Mouse (Mus musculus) right cerebral cortex, postnatal 25 days (tissue): ENCODE measurements around the gene Col15a1.

Experiments used
- DNase-seq: peaks from one replicate; pipeline ENCODE4 v3.0.0; 2022

Gene Col15a1

DNA sequence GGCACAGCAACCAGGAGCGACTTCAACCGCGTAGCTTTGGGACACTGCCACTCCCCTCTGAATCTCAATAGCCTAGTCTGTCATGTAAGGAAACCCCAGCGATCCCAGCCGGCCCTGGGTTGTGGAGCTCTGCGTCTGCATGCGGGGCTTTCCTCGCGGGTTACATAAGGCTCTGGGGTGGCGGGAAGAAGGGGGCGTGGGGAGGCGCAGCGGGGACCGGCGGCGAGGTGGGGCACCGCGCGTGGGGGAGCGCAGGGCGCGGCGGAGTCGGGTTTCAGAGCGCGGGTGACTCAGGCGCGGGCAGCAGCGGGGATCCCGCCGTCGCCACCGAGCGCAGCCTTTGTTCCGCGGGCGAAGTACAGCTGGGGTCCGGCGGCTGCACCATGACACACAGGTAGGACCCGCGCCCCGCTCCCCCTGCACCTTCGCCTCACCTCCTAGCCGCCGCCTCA is at the start of gene Col15a1:
Col15a1 (plus strand) TSS at position 193 of the 452 bp plus-strand sequence.
- DNase-seq = no peak

DNA sequence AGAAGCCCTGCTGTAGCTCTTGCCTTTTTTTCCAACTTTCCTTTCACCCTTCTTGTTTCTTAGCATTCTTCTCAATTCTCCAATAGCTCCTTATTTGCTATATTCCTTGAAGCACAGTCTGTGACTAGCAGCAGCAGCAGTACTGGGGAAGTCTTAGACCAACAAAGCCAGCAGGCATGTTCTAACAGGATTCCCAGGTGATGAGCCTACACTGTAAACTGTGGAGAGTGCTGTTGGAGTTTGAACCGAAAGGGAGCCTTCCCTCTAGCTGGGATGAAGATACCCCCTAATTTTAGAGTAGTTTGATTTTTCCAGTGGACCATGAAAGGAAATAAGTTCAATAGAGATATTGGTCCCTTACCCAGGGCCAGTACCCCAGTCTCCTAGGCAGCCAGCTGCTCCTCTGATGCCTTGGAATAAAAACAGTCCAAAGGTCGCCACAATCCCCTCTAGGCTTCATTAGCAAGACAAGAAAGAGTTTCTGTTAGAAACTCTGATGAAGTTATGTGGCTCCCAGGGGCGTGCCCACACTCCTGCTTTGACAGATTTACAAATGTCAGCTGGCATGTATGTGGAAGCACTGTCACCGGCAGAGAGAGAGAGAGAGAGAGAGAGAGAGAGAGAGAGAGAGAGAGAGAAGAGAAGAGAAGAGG is 46.7 kb upstream of the Col15a1 start:
- no peak for DNase-seq

- DNase-seq = no peak
Measured at GRCm38 (mm10) chr4:47161756-47162587, 46.0 kb upstream of the Col15a1 start.

GRCm38 (mm10) chr4:47172314-47172713 is 35.6 kb upstream of the Col15a1 start:
- DNase-seq = no peak

DNA sequence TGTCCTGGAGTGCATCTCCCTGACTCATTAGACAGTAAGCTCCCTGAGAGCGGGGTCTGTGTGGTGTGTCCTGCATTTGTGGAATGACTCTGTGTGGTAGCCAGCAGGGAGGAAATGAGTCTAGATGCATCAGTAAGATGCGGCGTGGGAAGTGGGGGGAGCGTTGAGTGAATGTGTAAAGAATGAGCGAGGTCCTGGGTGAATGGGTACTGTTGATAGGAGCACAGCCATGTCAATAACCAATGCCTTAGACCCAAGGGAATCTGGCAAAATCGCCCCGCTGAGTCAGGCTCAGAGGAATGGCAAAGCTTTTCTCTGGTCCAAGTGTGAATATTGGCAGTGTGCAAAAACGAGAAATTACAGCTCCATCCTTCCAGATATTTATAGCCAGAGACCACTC is 30.9 kb upstream of the Col15a1 start:
- no peak for DNase-seq

DNA sequence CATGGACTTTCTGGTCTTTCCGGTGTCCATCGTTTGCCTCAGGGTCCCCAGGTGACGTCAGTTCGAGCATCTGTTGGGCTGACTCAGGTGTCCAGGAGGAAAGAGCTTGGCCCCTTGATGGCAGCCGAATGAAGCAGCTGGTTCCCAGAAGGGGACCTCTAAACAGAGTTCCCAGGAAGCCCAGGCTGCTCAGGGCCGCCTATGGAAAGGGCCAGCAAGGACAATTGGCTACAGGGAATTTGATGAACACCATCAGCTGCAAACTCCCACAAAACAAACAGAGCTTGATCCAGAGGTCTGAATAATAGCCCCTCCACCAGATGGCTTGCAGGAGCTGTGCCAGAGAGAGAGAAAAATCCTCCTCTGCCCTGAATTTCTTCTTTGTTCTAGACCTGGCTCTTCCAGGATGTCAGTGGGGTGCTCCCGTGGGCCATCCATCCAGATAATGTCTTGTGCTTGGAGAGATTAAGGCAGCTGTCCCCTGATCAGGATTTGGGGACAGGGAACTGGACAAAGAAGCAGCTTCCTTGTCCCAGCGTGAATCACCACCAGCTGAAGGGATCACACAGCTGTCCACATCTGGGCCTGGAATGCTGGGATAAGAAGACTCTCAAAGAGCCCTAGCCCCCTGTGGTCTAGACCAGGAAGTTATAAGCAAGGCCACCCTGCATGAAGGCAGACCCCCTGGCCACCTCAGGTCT is 29.6 kb upstream of the Col15a1 start:
- no peak for DNase-seq

DNA sequence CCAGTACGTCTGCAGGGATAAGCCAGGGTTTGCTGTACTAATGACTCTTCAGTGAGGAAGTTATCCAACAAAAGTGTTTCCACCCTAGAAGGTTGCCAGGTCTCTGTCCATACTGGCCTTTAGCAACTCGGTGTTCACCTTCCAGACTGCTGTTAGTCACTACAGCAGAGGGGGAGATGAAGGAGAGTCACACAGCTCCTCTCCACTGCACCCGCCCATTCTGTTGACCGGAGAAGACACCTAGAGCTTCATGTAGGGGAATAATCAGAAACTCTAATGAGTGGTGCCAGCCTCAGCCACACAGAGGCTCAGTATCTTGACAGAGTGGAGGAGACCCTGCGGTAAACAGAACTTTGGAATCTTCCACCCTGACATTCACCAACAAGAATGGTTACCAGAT is 28.4 kb upstream of the Col15a1 start:
- DNase-seq = no peak

- no peak for DNase-seq
Measured at GRCm38 (mm10) chr4:47184058-47184661, 23.8 kb upstream of the Col15a1 start.

GRCm38 (mm10) chr4:47186514-47186913 is 21.4 kb upstream of the Col15a1 start:
- DNase-seq = no peak

- no peak for DNase-seq
Measured at GRCm38 (mm10) chr4:47196173-47196572, 11.8 kb upstream of the Col15a1 start.

GRCm38 (mm10) chr4:47203643-47204042 is 4.3 kb upstream of the Col15a1 start:
- no peak for DNase-seq

DNA sequence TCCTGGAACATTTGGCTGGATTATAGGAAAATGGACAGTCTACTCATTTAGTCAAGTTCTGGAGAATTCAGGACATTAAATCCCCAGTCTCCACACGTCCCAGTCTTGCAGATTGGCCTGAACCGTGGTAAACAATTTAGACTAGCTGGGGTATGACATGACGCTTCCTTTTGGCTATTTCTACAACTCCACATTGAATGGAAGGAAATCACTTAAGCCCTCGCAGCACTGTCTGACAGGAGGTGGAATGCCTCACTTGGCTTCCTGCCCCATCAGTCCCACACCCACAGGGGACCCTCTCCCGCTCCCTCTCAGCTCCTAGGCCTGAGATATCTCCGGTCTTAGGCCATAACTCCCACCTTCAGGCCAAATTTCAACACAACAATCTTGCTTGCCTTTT is 2.1 kb upstream of the Col15a1 start:
- no peak for DNase-seq

DNA sequence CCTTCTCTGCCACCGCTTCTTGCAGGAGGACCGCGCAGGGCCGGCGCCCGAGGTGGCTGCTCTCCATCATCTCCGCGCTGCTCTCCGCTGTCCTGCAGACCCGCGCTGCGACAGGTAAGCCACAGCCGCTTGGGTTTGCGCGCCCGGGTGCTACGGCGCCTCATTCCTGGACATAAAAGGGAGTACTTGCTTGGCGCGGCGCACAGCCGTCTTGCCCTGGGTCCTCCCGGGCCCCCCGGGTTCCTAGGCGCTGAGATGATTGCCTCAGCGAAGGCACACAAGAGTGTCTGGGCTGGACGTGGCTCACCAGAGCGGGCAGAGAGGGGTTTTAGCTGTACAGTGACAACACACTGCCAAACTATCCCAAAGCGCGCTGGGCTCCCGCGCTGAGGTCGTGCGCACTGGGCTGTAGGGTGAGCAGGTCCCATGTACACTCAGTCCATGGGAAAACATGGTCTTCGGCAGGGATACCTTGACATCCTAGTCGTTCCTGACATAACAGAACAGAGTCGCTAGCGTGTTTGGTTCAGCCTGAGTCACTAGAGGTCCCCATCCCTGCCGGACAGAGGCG is 545 bp downstream of the Col15a1 start:
- DNase-seq = no peak

GRCm38 (mm10) chr4:47209466-47209865 is 1.5 kb downstream of the Col15a1 start:
- no peak for DNase-seq

DNA sequence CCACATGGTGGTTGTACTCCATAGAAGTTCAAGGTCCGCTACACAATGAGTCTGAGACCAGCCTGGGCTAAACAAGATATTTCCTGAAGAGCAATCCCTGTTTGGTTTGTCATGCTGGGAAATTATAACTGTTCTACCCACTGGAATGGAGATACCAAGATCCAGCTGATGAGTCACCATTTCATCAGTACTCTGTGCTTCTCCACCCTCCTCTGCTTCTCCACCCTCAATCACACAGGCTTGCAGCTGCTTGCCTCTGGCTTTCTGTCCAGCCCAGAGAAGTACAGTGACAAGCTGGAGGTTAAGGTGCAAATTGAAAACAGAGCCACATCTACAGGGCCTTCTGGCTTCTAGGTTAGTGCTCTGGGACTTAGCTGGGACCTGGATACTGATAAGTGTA is 10.9 kb downstream of the Col15a1 start:
- DNase-seq = no peak

DNA sequence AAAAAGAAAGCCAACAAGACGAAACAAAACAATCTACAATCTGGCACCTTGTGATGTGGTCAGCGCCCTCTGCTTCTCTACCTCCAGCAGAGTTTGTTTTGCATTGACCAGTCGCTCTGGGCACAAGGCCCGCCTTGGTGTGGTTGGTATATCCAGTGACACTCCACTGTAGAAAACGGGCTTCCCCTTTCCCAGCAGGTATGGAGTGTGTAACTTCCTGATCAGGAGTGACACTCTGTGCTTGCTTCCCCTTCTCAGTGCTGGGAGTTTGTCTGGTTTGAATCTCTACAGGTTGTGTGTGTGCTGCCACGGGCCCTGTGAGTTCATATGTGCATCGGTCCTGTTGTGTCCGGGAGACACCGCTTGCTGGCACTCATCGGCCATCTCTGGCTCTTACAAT is 11.4 kb downstream of the Col15a1 start:
- DNase-seq = no peak

GRCm38 (mm10) chr4:47220544-47220943 is 12.6 kb downstream of the Col15a1 start:
- DNase-seq = no peak

DNA sequence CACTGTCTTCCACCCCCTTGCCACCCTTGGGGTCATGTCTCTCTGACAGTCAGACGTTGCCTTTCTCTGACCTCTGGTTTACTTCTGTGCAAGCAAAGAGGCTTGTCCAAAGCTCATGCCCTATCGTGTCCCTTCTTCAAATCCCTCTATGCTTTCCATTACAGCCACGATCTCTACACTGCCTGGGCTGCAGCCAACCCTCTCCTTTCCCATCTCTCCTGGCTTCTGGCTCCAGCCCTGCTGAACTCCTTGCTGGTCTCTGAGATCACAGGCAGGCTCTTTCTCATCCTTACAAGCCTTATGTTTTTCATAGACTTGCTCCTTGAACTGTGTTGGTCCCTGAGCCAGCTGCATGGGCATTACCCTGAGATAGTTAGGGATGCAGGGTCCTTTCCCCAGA is 14.2 kb downstream of the Col15a1 start:
- no peak for DNase-seq

- peak; percentile 51 for DNase-seq
Measured at GRCm38 (mm10) chr4:47225920-47226319, 18.0 kb downstream of the Col15a1 start.

DNA sequence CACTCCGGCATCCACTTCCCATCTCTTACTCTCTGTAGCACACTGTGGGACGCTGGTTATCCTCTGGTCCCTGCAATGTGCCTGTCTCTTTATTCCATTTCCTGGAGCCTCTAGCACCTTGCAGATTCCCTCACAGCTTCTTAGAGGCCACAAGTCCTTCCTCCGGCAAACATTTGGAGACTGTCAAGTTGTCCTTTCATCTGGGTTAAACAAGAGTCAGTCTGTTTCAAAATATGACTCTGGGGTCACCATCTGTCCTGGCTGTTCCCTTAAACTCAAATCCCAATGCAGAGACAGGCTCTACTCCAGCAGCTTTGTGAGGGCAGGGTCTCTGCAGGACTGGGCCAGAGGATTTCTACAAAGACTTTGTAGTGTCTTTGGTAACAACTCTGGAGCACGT is 19.1 kb downstream of the Col15a1 start:
- DNase-seq = no peak

GRCm38 (mm10) chr4:47227756-47228155 is 19.8 kb downstream of the Col15a1 start:
- peak; percentile 63 for DNase-seq

DNA sequence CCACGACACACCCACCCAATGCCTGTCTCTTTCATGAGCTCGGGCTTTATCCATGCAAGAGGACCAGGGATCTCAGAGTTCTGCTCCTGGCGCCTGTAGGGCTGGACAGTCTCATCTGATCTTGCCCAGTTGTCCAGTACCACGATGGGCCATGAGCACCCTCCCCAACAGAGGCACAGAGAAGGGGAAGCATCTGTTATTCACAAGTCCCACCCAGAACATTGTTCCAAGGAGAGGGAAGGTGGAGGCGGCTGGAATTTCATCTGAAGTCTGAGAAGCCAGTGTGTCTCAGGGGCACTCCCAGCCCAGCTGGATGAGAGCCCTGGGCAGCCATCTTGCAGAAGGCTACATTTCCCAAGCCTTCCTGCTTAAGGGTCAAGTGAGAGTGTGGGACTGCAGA is 21.0 kb downstream of the Col15a1 start:
- no peak for DNase-seq

DNA sequence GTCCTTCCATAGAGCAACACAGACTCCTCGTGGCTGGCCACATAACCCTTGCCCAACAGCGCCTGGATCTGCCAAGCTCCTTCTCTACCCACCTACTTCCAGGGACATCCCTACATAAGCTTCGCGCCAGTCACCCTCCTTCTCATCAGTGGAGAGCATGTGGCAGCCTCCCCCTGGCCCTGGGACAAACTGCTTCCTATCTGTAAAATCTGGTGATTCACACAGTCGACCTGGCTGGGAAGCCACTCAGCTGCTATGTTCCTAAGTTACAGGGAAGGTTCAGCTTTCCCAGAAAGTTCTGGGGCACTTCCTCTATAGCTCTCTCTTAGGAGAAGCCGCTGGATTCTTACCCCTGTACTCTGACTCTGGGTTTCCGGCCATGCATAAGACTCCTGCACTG is 22.5 kb downstream of the Col15a1 start:
- no peak for DNase-seq
